Mouse (Mus musculus) forebrain, embryonic 15.5 days (tissue): ENCODE measurements around the gene Phf12. TPM values are rescaled to one million over a fixed set of nuclear protein-coding genes. Genes with fewer than 3 reads are reported as not detected.
A peak's percentile ranks its signal among the peaks of the same experiment; 100 is the strongest.

ENCODE experiments used
- ATAC-seq: fragments of 200-750 bp; cut with Nextera tagmentation; replicated peaks from 2 replicates; pipeline ENCODE4 v1.8.0; 2017; ENCODE audit warnings: mild to moderate bottlenecking, moderate TSS enrichment, moderate library complexity
- H3K27ac ChIP-seq: fragments of 300-500 bp; sonication (generic); replicated peaks from 2 replicates; pipeline ENCODE4 v1.5.1; 2015; ENCODE audit warnings: mild to moderate bottlenecking, inconsistent platforms
- H3K27me3 ChIP-seq: fragments of 300-500 bp; sonication (generic); 2 replicates; pipeline ENCODE4 v1.6.1; 2015; ENCODE audit warnings: inconsistent platforms
- H3K36me3 ChIP-seq: fragments of 300-500 bp; sonication (generic); 2 replicates; pipeline ENCODE4 v1.6.1; 2015; ENCODE audit warnings: mild to moderate bottlenecking, inconsistent platforms
- H3K4me1 ChIP-seq: fragments of 300-500 bp; sonication (generic); 2 replicates; pipeline ENCODE4 v1.6.1; 2015; ENCODE audit warnings: inconsistent platforms
- H3K4me2 ChIP-seq: fragments of 300-500 bp; sonication (generic); replicated peaks from 2 replicates; pipeline ENCODE4 v1.6.1; 2015; ENCODE audit warnings: mild to moderate bottlenecking, inconsistent platforms
- H3K4me3 ChIP-seq: fragments of 300-500 bp; sonication (generic); 2 replicates; pipeline ENCODE4 v1.5.1; 2015; ENCODE audit warnings: mild to moderate bottlenecking, inconsistent platforms
- H3K9ac ChIP-seq: fragments of 300-500 bp; sonication (generic); replicated peaks from 2 replicates; pipeline ENCODE4 v1.6.1; 2015; ENCODE audit warnings: mild to moderate bottlenecking, inconsistent platforms
- H3K9me3 ChIP-seq: fragments of 300-500 bp; sonication (generic); 2 replicates; pipeline ENCODE4 v1.6.1; 2016; ENCODE audit warnings: inconsistent platforms
- WGBS: fragments of 180-500 bp; shearing (Covaris S2); methylation state at CpG from one replicate; pipeline ENCODE4 v1.1.7; 2015; ENCODE audit warnings: mixed read lengths; 5-methylcytosine and 5-hydroxymethylcytosine counted together
- polyA plus RNA-seq: library from polyadenylated mRNA; unstranded; fragments of >200 nt; fragmentation: Nextera tagmentation; extraction: Ambion mirVana; gene quantifications from 2 replicates; pipeline ENCODE4 v1.2.1, GENCODE M21; 2015

The Phf12 gene
- polyA plus RNA-seq, 1 experiment from 2014 or later: 22.5 TPM

DNA sequence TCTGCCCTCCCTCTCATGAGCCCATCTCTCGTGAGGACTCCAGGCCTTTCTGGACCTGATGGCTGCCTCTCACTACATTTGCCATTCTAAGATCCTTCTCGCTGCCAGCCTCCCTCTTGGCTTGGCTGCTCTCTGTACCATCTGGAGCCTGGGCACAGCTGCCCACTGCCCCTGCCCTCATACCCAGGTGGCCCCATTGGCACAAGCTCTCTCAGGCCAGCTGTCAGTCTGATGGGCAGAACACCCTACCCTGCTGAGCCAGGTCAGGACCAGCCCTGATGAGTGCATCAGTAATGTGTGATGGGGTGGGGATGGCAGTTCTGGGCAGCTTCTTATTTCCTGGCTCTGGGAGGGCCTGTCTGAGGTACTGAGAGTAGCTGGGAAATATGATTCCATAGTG, 24.3 kb upstream of the Phf12 start:
- 0 out of 2 replicates have a peak, but pooled peaks have one; percentile 12 for ATAC-seq
- no peak overlapping the region for H3K4me3 ChIP-seq
- peak overlapping the region; percentile 65 for H3K27ac ChIP-seq
- H3K27me3 ChIP-seq: no peaks in the 10 kb centered on the region
- WGBS: 45% methylated on average over 2 of the region's 2 CpGs
- peaks cover 25% of the 10 kb centered on the region for H3K36me3 ChIP-seq
- H3K4me1 ChIP-seq: peaks cover 69% of the 10 kb centered on the region
- no peaks in the 10 kb centered on the region for H3K9me3 ChIP-seq
- no peak overlapping the region for H3K9ac ChIP-seq
- no peak overlapping the region for H3K4me2 ChIP-seq

DNA sequence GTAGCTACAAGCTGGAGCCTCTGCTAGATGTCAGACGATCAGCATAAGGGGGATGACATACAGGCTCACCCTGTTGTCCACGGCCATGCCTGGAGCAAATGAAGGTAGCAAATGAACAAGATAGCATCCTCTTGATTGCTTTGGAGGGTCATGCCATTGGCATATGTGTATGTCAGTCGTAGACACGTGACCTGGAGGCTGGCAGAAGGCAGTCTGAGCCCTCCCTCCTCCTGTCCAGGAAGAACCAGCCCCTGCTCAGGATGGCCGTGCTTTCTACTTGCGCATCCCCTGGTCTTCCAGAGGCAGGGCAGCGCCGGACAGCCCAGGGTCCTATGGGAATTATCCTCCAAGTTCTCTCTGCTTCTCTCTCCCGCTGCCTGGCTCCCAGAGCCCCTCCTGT, 23.6 kb upstream of the Phf12 start:
- Histone ChIP-seq H3K9me3 (no peaks in the 10 kb centered on the region), H3K36me3 (peaks cover 18% of the 10 kb centered on the region), H3K4me2 (no peak overlapping the region), H3K27me3 (no peaks in the 10 kb centered on the region), H3K4me3 (no peak overlapping the region), H3K9ac (0 out of 2 replicates have a peak overlapping the region, but pooled peaks have one; percentile 4), H3K4me1 (peaks cover 69% of the 10 kb centered on the region), H3K27ac (peak overlapping the region; percentile 65)
- 75% methylated on average over 9 of the region's 9 CpGs for WGBS
- ATAC-seq: no peak

DNA sequence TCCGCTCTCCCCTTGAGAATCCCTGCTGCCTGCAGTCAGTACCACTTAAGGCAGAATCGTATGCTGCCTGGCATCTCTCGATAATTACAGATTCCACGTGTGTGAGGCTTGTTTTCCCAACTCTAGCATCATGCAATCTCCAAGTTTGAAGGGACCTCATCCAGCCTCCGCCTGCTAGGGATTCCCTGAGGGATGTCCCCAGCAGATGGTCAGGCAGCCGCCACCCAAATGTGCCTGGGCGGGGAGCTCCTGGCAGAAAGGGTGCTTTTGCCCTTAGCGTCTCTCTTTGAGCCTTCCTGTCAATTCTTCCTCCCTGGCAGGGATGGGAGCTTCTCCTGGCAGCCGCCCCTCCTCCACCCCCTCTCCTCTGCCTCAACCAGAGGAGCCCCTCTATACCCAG, 22.4 kb upstream of the Phf12 start:
- Histone ChIP-seq H3K36me3 (peaks cover 6% of the 10 kb centered on the region; the same call in 1 of the 2 replicates), H3K4me1 (peaks cover 75% of the 10 kb centered on the region), H3K9ac (peak overlapping the region; percentile 7; the same call in 1 of the 2 replicates), H3K4me2 (no peak overlapping the region), H3K9me3 (no peaks in the 10 kb centered on the region), H3K4me3 (no peak overlapping the region), H3K27ac (peak overlapping the region; percentile 65), H3K27me3 (no peaks in the 10 kb centered on the region)
- 32% methylated on average over 9 of the region's 9 CpGs for WGBS
- ATAC-seq: peak; percentile 55

DNA sequence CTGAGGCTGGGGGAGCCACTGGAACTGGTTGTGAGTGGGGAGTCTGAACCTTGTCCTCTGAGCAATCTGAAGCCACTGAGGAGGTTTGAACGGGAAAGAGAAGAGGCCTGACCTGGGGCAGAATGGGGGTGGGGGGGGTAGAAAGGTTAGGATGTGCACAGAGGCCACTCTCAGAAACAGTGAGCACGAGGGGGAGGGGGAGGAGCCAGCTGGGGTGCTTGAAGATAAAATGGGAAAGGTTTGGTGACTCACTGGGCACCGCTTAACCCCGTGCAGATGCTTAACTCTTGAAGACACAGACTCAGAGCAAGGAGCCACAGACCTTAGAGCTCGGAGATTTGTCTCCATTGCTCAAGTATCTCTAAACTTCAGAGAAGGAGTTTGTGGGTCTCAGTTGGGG, 21.7 kb upstream of the Phf12 start:
- peaks cover 6% of the 10 kb centered on the region; the same call in 1 of the 2 replicates for H3K36me3 ChIP-seq
- 50% methylated on average over 5 of the region's 5 CpGs for WGBS
- no peaks in the 10 kb centered on the region for H3K9me3 ChIP-seq
- ATAC-seq: no peak
- H3K27me3 ChIP-seq: no peaks in the 10 kb centered on the region
- H3K9ac ChIP-seq: no peak overlapping the region
- H3K4me3 ChIP-seq: no peak overlapping the region
- peaks cover 75% of the 10 kb centered on the region for H3K4me1 ChIP-seq
- peak overlapping the region; percentile 65 for H3K27ac ChIP-seq
- no peak overlapping the region for H3K4me2 ChIP-seq

DNA sequence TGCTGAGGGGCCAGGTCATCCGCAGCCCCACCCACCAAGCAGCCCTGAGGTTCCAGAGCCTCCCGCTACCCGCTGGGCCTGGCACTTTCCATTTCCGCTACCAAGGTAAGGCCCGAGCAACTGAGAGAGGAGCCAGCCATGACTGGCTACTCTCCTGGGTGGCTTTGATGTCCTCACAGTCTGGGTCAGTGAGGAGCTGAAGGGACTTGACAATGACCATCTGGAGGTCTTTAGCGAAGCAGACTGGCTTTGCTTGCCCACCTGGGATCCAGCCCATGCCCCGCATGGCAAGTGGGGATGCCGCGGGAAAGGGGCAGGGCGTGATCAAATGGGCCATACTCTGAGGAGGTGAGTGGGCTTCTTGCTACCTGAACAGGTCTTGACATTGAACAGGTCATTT, 19.6 kb upstream of the Phf12 start:
- no peaks in the 10 kb centered on the region for H3K27me3 ChIP-seq
- H3K4me1 ChIP-seq: peaks cover 70% of the 10 kb centered on the region

DNA sequence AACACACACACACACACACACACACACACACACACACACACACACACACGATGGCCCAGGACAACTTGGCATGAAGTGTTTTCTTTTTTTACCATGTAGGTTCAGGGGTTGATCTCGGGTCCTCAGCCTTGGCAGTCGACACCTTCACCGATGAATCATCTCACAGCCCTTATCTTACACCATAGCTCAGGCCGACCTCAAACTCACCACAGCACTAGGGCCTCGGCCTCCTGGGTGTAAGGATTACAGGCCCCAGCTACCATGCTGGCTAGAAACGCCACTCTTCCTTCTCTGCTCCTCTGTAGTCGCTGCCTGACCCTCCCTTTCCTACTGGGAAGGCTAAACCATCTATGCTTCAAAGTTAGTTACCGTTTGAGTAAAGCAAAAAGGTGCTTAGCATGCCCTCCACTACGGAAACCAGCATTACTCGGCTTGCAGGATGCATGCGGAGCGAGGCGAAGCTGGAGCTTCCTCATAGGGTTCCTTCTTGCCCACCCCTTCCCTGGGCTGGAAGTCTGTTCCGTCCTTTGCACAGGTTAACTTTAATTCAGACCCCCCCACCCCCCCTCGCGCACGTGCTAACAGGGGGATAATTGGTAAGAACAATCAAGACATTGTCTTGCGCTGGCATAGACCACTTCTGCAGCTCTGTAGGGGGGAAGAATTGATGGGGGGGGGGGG, 18.0 kb upstream of the Phf12 start:
- Histone ChIP-seq H3K4me1 (peaks cover 54% of the 10 kb centered on the region), H3K4me3 (no peak overlapping the region), H3K9ac (peak overlapping the region; percentile 13; the same call in 1 of the 2 replicates), H3K36me3 (peaks cover 14% of the 10 kb centered on the region), H3K4me2 (peak overlapping the region; percentile 40; the same call in 1 of the 2 replicates), H3K9me3 (no peaks in the 10 kb centered on the region), H3K27ac (peak overlapping the region; percentile 96), H3K27me3 (no peaks in the 10 kb centered on the region)
- WGBS: 6% methylated on average over 19 of the region's 19 CpGs
- ATAC-seq: 0 out of 2 replicates have a peak, but pooled peaks have one; percentile 0

More for the DNA sequence above, 19.6 kb upstream of the Phf12 start:
- Histone ChIP-seq H3K4me2 (no peak overlapping the region), H3K27ac (0 out of 2 replicates have a peak overlapping the region, but pooled peaks have one; percentile 14), H3K36me3 (peaks cover 6% of the 10 kb centered on the region; the same call in 1 of the 2 replicates), H3K9ac (no peak overlapping the region), H3K9me3 (no peaks in the 10 kb centered on the region), H3K4me3 (no peak overlapping the region)
- 90% methylated on average over 10 of the region's 10 CpGs for WGBS
- no peak for ATAC-seq

DNA sequence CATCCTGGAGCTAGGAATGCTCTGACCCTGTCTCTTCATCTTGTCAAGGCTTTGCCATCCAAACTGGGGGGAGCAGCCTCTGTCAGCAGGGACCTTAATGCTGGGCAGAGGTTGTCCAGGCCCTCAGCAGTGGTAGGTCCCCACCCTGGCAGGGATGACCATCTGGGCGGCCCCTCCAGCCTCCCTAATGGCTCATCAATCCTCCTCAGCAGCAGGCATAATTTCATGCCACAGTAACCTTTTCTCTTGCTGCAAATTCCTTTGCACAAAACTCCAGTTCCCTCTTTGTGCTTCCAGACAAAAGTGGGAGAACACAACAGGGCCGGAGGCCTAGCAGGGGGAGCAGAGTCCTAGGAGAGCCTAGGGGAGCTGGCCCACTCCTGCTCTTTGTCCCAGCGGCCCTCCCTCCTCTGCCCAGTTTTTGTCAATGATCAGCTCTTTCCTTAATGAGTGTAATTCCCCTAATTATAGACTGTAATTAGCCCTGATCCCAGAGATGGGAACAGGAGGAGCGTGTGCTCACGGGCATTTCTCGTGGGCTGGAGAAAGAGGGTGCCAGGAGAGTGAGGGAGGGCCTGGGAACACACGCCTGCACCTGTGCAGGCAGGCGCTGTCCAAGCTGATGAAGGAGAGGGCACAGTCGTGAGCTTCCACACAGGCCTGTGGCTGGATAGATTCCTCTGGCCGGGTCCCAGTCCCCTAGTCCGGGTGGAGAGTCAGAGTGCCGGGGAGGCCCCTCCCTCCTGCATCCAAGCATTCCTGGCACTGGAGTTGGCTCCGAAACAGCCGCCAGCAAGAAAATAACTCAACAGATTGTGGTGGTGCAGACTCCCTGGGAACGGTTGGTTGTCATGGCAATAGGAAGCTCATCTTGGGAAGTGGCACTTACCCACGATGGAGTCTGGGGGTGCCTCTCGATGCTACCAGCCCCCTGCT, 17.2 kb upstream of the Phf12 start:
- ATAC-seq: peak; percentile 83
- Histone ChIP-seq H3K9ac (peak overlapping the region; percentile 13), H3K27ac (peak overlapping the region; percentile 96), H3K4me3 (peak overlapping the region; percentile 23), H3K9me3 (no peaks in the 10 kb centered on the region), H3K36me3 (peaks cover 22% of the 10 kb centered on the region), H3K27me3 (no peaks in the 10 kb centered on the region), H3K4me2 (peak overlapping the region; percentile 40), H3K4me1 (peaks cover 46% of the 10 kb centered on the region)
- 1% methylated on average over 17 of the region's 17 CpGs for WGBS

DNA sequence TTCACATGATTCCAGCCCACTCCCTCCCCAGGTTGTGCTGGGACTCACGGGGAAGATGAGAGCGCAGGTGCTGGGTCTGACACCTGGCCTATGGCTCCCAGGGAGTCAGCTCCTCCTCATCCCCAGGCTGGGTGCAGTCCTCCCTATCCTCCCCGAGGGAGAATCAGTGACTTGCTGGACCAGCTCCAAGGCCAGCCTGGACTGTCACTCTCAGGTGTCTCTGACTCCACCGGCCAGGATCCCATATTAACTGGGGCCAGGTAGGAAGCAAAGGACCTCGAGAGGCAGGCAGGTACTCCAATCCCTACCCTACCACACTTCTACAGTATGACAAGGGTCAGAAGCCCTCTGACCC, 16.5 kb upstream of the Phf12 start:
- no peaks in the 10 kb centered on the region for H3K9me3 ChIP-seq
- H3K4me3 ChIP-seq: 0 out of 2 replicates have a peak overlapping the region, but pooled peaks have one; percentile 23
- no peaks in the 10 kb centered on the region for H3K27me3 ChIP-seq
- peak overlapping the region; percentile 13; the same call in 1 of the 2 replicates for H3K9ac ChIP-seq
- WGBS: 27% methylated on average over 5 of the region's 5 CpGs
- H3K4me2 ChIP-seq: peak overlapping the region; percentile 40
- peak overlapping the region; percentile 96 for H3K27ac ChIP-seq
- peaks cover 29% of the 10 kb centered on the region for H3K36me3 ChIP-seq
- peaks cover 39% of the 10 kb centered on the region for H3K4me1 ChIP-seq
- 0 out of 2 replicates have a peak, but pooled peaks have one; percentile 1 for ATAC-seq

DNA sequence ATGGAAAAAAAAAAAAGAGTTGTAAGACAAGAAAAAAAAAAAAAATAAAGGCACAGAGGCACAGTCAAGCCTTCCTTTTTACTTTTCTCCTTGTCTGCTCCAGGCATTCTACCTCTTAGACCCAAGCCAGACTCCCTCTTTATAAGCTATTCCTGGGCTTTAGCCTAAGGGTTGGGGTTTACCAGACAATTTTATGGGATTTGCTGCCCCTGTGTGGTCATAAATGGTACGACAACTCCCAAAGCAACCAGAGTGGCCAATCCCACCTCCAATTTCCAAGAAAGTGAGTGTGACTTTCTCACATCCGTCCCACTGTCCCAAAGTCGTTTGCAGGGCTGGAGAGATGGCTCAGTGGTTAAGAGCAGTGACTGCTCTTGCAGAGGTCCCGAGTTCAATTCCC, 15.4 kb upstream of the Phf12 start:
- ATAC-seq: no peak
- 0% methylated on average over 4 of the region's 4 CpGs for WGBS

DNA sequence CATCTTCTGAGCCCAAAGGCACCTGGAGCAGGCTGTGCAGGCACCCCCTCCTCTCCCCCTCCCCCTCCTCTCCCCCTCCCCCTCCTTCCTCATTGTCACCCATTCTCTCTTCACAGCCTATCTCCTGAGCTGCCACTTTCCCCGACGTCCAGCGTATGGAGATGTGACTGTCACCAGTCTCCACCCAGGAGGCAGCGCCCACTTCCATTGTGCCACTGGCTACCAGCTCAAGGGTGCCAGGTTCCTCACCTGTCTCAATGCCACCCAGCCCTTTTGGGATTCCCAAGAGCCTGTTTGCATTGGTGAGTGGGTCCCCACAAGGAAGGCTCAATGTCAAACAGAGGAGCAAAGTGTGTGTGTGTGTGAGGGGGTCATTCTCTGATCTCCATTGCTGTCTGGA, 13.8 kb upstream of the Phf12 start:
- H3K9me3 ChIP-seq: no peaks in the 10 kb centered on the region
- no peak for ATAC-seq
- 0 out of 2 replicates have a peak, but pooled peaks cover 2% of the 10 kb centered on the region for H3K27me3 ChIP-seq
- WGBS: 73% methylated on average over 4 of the region's 4 CpGs
- no peak overlapping the region for H3K9ac ChIP-seq
- H3K4me1 ChIP-seq: peaks cover 33% of the 10 kb centered on the region
- no peak overlapping the region for H3K27ac ChIP-seq
- H3K4me2 ChIP-seq: no peak overlapping the region
- peaks cover 37% of the 10 kb centered on the region for H3K36me3 ChIP-seq
- no peak overlapping the region for H3K4me3 ChIP-seq

More for the DNA sequence above, 15.4 kb upstream of the Phf12 start:
- Histone ChIP-seq H3K4me1 (peaks cover 33% of the 10 kb centered on the region), H3K4me2 (no peak overlapping the region), H3K9me3 (no peaks in the 10 kb centered on the region), H3K36me3 (peaks cover 30% of the 10 kb centered on the region), H3K9ac (no peak overlapping the region), H3K27ac (peak overlapping the region; percentile 96; the same call in 1 of the 2 replicates), H3K4me3 (no peak overlapping the region), H3K27me3 (no peaks in the 10 kb centered on the region)

DNA sequence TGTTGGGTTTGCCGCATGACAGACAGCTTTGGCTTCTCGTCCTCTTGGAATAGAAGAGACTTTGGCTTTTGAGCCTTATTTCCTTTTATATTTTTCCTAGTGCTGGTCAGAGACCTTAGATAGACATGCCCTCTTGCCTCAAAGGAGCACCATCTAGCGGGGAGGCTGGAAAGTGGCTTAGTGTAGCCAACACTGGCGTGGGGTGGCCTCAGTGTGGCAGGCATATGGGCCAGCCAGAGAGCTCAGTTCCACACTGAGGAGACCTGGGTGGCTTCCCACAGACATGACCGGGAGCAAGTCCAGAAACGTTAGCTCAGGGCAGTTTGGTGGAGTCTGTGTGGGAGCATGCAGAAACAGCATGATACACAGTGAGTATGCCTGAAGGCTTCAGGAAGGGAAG, 11.8 kb upstream of the Phf12 start:
- 86% methylated on average over 6 of the region's 6 CpGs for WGBS
- H3K27me3 ChIP-seq: 0 out of 2 replicates have a peak, but pooled peaks cover 3% of the 10 kb centered on the region
- H3K4me3 ChIP-seq: no peak overlapping the region
- ATAC-seq: no peak
- peaks cover 55% of the 10 kb centered on the region for H3K36me3 ChIP-seq
- H3K4me2 ChIP-seq: no peak overlapping the region
- no peak overlapping the region for H3K27ac ChIP-seq
- no peak overlapping the region for H3K9ac ChIP-seq
- peaks cover 17% of the 10 kb centered on the region for H3K4me1 ChIP-seq
- no peaks in the 10 kb centered on the region for H3K9me3 ChIP-seq

DNA sequence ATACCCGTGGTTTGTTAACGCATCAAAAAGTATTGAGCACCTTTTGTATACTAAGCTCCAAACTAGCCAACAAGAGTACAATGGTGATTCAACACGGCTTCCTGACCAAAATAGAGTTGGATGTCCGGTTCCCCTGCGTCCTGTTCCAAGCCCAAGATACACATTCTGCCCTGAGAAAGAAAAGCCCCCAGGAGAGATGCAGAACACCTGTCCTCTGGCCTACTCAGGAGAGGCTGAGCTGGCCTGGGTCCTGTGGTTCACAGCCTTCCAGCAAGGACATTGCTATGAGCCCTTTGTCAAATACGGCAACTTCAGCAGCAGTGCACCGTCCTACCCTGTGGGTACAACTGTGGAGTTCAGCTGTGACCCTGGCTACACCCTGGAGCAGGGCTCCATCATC, 9.0 kb upstream of the Phf12 start:
- WGBS: 88% methylated on average over 7 of the region's 7 CpGs
- no peaks in the 10 kb centered on the region for H3K9me3 ChIP-seq

More for the DNA sequence above, 9.0 kb upstream of the Phf12 start:
- H3K36me3 ChIP-seq: peaks cover 81% of the 10 kb centered on the region
- ATAC-seq: no peak
- H3K4me1 ChIP-seq: no peaks in the 10 kb centered on the region
- H3K4me2 ChIP-seq: no peak overlapping the region
- no peak overlapping the region for H3K4me3 ChIP-seq
- H3K27me3 ChIP-seq: peaks cover 3% of the 10 kb centered on the region; the same call in 1 of the 2 replicates
- H3K9ac ChIP-seq: no peak overlapping the region
- H3K27ac ChIP-seq: no peak overlapping the region
